Mouse (Mus musculus): ENCODE results near the gene Gm5129. TPM values are rescaled to one million over a fixed set of nuclear protein-coding genes. Genes with fewer than 3 reads are reported as not detected.
A peak's percentile ranks its signal among the peaks of the same experiment; 100 is the strongest.
"Not testable (repeated sequence)": the region's sequence is repeated elsewhere in the genome, so short reads cannot be mapped to it uniquely, and the experiment has no call there.

The Gm5129 gene
- total RNA-seq (2021): not detected
- long read RNA-seq: 0 reads

DNA sequence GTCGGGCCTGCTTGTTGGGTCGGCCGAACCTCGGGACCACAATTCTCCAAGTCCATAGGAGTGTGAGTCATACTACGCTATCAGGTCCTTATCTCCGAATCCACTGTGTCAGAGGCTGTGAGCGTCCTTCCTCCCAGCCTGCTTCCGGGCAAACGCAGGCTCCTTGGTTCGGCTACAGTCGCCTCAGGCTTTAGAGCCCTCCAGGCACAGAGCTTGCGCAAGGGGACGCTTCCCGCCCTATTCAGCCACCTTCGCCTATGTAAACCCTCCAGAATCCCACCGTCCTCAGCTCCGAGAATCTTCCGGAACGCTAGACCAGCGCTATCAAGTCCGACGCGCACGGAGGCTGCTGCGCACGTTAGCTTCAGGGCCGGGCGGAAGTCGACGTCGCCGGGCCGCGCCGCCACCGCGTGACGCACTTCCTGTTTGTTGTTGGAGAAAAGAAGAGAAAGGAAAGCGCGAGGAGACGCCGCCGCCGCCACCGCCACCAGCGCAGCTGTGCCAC lies at the start of gene Gm5129, which contains the start of gene Dnajb6:
Gene Gm5129, minus strand, starts transcription at position 380 of the 505 bp plus-strand sequence.
Gene Dnajb6, plus strand, starts transcription at position 132 of the 505 bp plus-strand sequence.
- peak; percentile 99 for DNase-seq (ENCODE audit: low spot score in 2 of 2)

GRCm38 (mm10) chr5:29784906-29785305 lies 49.2 kb upstream of the Gm5129 start:
- DNase-seq (ENCODE audit: low spot score in 2 of 2): not testable (repeated sequence)

GRCm38 (mm10) chr5:29782261-29782660 lies 46.5 kb upstream of the Gm5129 start:
- no peak for DNase-seq (ENCODE audit: low spot score in 2 of 2)

DNA sequence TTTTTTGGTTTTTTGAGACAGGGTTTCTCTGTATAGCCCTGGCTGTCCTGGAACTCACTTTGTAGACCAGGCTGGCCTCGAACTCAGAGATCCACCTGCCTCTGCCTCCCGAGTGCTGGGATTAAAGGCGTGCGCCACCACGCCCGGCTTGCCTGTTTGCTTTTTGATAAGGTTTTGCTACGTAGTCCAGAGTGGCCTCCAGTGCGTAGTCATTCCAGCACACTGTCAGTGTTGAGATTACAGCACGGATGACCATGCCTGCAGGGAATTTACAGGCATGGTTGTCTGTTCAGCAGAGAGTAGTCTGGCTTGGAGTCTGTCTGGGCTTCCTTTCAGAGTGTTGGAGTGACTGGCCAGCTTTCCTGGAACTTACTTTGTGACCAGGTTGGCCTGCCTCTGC lies 44.0 kb upstream of the Gm5129 start:
- not testable (repeated sequence) for DNase-seq (ENCODE audit: low spot score in 2 of 2)

DNA sequence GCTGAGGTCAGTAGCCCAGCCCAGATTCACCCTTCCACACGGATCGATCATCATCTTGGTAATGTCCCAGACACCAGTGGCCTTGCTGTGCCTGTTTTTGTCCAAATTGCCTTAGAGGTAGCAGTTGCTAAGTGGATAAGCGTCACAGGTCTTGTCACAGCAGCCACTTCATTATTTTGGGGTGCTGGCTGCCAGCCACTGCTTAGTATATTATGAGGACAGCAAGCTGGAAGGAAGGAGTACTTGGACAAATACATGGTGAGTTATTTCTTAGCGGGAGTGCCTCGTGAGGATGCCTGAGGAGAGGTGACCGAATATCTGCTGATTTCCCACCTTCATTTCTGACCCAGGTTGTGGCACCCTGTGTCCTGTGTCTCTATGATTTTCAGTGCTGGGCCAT lies 42.3 kb upstream of the Gm5129 start:
- DNase-seq (ENCODE audit: low spot score in 2 of 2): no peak

- peak in 1 of 2 experiments; percentile 54 for DNase-seq (ENCODE audit: low spot score in 2 of 2)
Observed at GRCm38 (mm10) chr5:29775437-29775836, 39.7 kb upstream of the Gm5129 start.

DNA sequence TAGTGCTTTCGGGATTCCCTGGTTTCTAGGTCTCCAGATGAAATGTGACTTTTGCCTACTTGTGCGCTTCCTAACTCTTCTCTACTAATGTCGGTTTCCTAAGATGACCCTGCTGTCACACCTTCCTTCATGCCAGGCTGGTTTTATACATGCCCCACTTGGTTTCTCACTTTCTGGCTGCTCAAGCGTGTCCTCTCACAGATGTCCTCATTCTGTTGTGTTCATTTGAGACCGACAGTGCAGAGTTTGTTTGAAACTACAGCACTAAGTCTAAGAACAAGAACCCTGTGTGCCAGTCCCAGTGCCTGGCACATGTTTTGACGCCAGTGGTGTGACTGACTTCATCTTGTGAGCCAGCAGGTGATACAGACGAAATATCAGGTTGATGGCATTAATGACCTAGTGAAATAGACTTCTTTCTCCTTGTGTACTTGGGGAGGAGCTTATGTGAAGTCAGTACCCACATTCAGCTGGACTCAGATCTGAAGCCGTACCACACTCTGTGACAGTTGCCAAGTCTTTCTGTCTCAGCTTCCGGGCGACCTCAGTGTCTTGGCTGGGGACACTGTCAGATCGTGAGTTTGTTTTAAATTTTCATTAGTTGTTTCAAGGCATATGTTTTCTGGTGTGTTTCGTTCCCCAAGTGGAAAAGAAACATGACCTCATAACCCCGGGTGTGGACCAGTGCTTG lies 37.9 kb upstream of the Gm5129 start:
- DNase-seq (ENCODE audit: low spot score in 2 of 2): no peak

GRCm38 (mm10) chr5:29772651-29773330 lies 37.1 kb upstream of the Gm5129 start:
- DNase-seq (ENCODE audit: low spot score in 2 of 2): peak in 1 of 2 experiments; percentile 55

GRCm38 (mm10) chr5:29772038-29772437 lies 36.3 kb upstream of the Gm5129 start:
- DNase-seq (ENCODE audit: low spot score in 2 of 2): no peak

DNA sequence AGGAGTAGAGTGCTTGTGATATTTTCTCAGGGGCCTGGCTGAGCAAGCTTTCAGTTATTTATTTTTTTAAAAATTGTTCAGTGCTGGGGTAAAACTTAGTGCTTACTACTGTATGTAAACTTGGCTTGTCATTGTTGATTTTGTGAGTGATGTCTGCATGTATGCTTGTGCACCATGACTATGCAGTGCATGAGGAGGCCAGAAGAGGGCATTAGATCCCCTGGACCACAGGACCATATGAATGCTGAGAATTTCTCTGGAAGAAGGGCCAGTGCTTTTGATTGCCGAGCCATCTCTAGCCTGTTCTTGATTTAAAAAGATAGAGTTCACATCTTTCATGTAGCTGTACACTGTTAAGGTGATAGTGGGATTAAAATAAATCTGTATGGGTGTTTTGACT lies 35.2 kb upstream of the Gm5129 start:
- DNase-seq (ENCODE audit: low spot score in 2 of 2): no peak

DNA sequence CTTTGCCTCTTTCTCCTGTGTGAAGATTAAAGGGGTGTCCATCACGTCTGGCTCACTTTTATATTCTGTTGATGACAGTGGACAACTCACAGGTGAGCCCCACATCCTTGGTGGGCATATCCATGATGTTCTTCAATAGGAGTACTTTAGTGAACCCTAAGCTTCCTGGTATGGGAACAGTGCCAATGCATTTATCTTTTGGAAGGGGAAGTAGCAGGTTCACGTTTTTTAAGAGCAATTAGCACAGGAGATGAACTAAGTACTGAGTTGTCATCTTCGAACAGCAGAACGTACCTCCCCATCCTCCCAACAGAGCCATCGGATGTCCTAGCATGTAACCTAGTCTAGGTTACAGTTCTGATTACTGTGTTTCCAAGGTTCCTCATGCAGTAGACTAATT lies 23.6 kb upstream of the Gm5129 start:
- DNase-seq (ENCODE audit: low spot score in 2 of 2): no peak

DNA sequence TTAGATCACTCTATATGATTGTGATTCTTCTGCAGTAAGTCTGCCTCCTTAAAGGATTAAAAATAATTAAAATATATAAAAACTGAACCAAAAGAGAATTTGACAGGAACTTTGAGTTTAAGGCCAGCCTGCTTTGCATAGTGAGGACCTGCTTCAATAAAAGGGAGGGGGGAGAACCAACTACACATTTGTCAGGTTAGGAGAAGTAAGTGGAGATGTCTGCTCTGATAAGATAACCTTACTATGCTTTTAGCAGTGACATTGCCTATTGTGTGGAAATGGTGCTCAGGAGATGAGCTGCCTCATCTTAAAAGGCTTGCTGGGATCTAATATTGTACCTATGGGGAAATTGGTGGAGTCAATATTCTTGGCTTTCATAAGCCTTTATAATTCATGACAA lies 17.2 kb upstream of the Gm5129 start:
- no peak for DNase-seq (ENCODE audit: low spot score in 2 of 2)

GRCm38 (mm10) chr5:29751306-29751705 lies 15.6 kb upstream of the Gm5129 start:
- peak in 1 of 2 experiments; percentile 38 for DNase-seq (ENCODE audit: low spot score in 2 of 2)

DNA sequence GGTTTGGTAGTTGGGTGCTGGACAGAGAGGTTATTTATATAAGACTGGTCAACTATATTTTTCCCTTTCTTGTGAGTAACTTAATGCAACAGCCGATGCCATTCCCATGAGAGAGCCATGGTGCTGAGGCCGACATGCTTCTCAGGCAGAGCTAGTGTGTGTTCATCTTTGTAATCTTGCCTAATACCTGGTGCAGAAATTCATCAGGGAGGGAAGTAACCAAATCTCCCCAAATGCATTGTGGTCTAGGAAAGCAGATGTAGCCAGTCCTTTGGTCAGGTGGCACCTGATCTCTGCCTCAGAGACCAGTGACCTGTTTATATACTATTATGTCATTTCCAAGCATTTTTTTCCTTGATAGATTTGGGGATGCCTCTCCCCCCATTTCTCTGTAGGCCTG lies 11.9 kb upstream of the Gm5129 start:
- no peak for DNase-seq (ENCODE audit: low spot score in 2 of 2)

DNA sequence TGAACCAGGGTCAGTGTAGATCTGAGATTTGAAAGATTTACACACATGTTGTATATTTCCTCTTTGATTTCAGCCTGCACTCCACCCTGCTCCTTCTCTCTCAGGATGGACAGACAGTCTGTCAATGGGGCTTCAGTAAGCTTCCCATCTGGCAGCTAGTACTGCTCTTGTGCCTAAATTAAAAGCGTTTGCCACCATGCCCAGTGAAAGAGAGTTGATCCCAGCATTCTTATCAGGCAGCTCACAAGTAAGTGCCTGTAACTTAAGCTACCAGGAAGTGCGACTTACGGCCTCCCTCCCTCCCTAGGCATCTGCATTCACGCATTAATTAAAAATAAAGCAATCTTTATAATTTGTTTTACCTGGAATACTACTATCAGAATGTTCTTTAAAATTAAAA lies 5.4 kb upstream of the Gm5129 start:
- no peak for DNase-seq (ENCODE audit: low spot score in 2 of 2)

GRCm38 (mm10) chr5:29740651-29741050 lies 4.9 kb upstream of the Gm5129 start:
- DNase-seq (ENCODE audit: low spot score in 2 of 2): no peak

DNA sequence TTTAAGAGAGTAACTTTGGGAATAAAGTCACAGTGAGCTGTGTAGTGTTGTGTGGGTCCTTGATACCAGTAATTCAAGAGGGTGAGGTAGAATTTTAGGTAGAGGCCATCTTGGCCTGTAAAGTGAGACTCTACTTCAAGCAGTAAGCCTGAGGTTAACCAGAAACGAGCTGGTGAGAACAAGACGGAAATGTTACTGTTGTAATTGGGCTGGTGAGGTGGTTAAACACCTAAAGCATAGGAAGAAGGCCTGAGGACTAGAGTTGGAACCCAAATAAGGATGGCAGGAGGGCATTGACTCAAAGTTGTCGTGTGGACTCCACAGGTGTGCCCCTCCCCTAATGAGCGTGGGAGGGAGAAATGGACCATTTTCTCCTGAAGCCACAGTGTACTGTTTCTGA lies 2.3 kb upstream of the Gm5129 start:
- DNase-seq (ENCODE audit: low spot score in 2 of 2): no peak

DNA sequence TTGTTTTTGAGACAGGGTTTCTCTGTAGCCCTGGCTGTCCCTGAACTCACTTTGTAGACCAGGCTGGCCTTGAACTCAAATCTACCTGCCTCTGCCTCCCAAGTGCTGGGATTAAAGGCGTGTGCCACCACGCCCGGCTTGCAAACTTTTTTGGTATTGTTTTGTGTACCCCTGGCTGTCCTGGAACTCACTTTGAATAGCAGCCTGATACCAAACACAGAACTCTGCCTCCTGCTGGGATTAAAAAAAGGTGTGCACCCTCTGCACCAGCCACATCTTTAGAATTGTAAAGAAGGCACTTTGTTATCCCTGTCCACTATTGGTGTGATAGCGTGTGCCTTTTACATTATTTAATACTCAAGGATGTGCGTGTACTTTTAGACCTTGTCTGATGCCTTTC lies 1.7 kb upstream of the Gm5129 start:
- DNase-seq (ENCODE audit: low spot score in 2 of 2): no peak

DNA sequence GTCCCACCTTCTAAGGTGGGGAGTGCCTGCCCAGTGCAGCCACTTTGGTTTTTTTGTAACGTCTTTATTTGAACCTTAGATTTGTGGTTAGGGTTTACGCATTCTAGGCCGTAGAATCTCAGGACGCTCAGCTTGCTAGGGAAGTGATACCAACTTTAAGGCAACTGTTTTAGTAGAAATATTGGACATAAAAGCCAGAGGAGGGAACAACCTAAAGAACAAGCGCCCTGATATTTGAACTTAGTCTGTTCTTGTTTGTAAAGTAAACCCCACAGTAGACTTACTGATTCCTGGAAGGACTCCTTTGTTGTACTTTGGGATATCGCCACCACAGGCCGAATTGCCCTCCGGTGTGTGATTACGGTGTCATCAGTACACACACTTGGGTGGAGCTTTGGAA lies 1.2 kb upstream of the Gm5129 start:
- DNase-seq (ENCODE audit: low spot score in 2 of 2): no peak

- no peak for DNase-seq (ENCODE audit: low spot score in 2 of 2)
Observed at GRCm38 (mm10) chr5:29736073-29736900, 551 bp upstream of the Gm5129 start.

DNA sequence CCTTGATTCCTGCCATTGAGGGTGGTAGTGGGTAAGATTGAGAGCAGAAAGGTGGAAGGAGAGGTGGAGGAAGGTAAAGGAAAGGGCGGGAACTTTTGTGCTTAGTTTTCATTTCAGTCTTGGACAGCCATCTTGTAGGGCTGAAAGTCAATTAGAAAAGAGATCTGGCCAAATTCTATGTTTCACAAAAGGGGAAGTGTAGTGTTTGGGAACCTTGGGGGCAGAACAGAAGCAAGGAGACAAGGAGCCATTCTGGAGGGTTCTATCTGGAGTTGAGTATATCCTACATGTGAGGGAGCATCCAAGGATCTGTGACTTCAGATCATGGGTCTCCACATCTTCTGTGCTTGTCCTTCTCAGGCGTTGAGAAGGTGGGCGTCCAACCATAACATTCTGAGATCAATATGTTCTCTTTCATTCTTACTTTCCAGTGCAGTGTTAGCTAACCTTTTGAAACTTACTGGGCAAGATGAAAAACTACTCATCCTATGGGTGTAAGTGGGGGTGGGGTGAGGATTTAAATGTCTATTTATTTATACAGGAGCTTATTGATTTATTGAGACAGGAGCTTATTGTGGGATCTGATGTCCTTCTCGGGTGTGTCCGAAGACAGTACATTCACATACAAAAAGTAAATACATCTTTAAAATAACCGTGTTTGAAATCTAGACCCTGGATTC lies 765 bp downstream of the Gm5129 start:
- no peak for DNase-seq (ENCODE audit: low spot score in 2 of 2)
